Mouse (Mus musculus): ENCODE data around the gene Syk.
A peak's percentile ranks its signal among the peaks of the same experiment; 100 is the strongest.

The Syk gene

GRCm38 (mm10) chr13:52600015-52600643, 17.2 kb downstream of the Syk start:
- DNase-seq (ENCODE audit: low spot score): no peak

- DNase-seq (ENCODE audit: low spot score): peak; percentile 41
These were observed 19.8 kb downstream of the Syk start for GRCm38 (mm10) chr13:52602752-52603151.

- DNase-seq (ENCODE audit: low spot score): no peak
These were observed 20.9 kb downstream of the Syk start for GRCm38 (mm10) chr13:52603704-52604349.

GRCm38 (mm10) chr13:52605006-52605405, 22.0 kb downstream of the Syk start:
- no peak for DNase-seq (ENCODE audit: low spot score)

GRCm38 (mm10) chr13:52605911-52606310, 22.9 kb downstream of the Syk start:
- no peak for DNase-seq (ENCODE audit: low spot score)

- no peak for DNase-seq (ENCODE audit: low spot score)
These were observed 23.8 kb downstream of the Syk start for GRCm38 (mm10) chr13:52606656-52607275.

GRCm38 (mm10) chr13:52607964-52608363, 25.0 kb downstream of the Syk start:
- DNase-seq (ENCODE audit: low spot score): no peak

GRCm38 (mm10) chr13:52610463-52610862, 27.5 kb downstream of the Syk start:
- DNase-seq (ENCODE audit: low spot score): no peak

- DNase-seq (ENCODE audit: low spot score): no peak
These were observed 30.3 kb downstream of the Syk start for GRCm38 (mm10) chr13:52613266-52613665.

GRCm38 (mm10) chr13:52615085-52615484, 32.1 kb downstream of the Syk start:
- no peak for DNase-seq (ENCODE audit: low spot score)

- DNase-seq (ENCODE audit: low spot score): peak; percentile 53
These were observed 34.2 kb downstream of the Syk start for GRCm38 (mm10) chr13:52617096-52617714.

- DNase-seq (ENCODE audit: low spot score): no peak
These were observed 35.6 kb downstream of the Syk start for GRCm38 (mm10) chr13:52618592-52618991.

GRCm38 (mm10) chr13:52619482-52619881, 36.5 kb downstream of the Syk start:
- no peak for DNase-seq (ENCODE audit: low spot score)

GRCm38 (mm10) chr13:52624038-52624437, 41.1 kb downstream of the Syk start:
- DNase-seq (ENCODE audit: low spot score): peak; percentile 21

GRCm38 (mm10) chr13:52628602-52629001, 45.6 kb downstream of the Syk start:
- peak; percentile 23 for DNase-seq (ENCODE audit: low spot score)

- no peak for DNase-seq (ENCODE audit: low spot score)
These were observed 48.7 kb downstream of the Syk start for GRCm38 (mm10) chr13:52631624-52632023.

GRCm38 (mm10) chr13:52635484-52635883, 52.5 kb downstream of the Syk start:
- no peak for DNase-seq (ENCODE audit: low spot score)

- no peak for DNase-seq (ENCODE audit: low spot score)
These were observed 53.3 kb downstream of the Syk start for GRCm38 (mm10) chr13:52636176-52636748.

GRCm38 (mm10) chr13:52646566-52646965, 63.6 kb downstream of the Syk start:
- no peak for DNase-seq (ENCODE audit: low spot score)

- no peak for DNase-seq (ENCODE audit: low spot score)
These were observed 65.2 kb downstream of the Syk start for GRCm38 (mm10) chr13:52647996-52648712.

- no peak for DNase-seq (ENCODE audit: low spot score)
These were observed 66.9 kb downstream of the Syk start for GRCm38 (mm10) chr13:52649791-52650418.

Data from yolk sac, embryonic 10.5 days (tissue).